Mouse (Mus musculus) limb, embryonic 14.5 days (tissue): ENCODE measurements around the gene Gbf1. TPM values are rescaled to one million over a fixed set of nuclear protein-coding genes. Genes with fewer than 3 reads are reported as not detected.

ENCODE experiments used
- ATAC-seq: fragments of 200-750 bp; cut with Nextera tagmentation; 2 replicates; pipeline ENCODE4 v1.8.0; 2017; ENCODE audit warnings: low read depth, moderate number of reproducible peaks, moderate TSS enrichment; ENCODE audit not compliant: low FRiP score
- DNase-seq: peaks from one replicate; pipeline ENCODE4 v3.0.0-alpha.2; 2015; ENCODE audit warnings: low spot score
- H3K27ac ChIP-seq: fragments of 300-500 bp; sonication (generic); replicated peaks from 2 replicates; pipeline ENCODE4 v1.5.1; 2014; ENCODE audit warnings: low read depth, mild to moderate bottlenecking, low read length, moderate library complexity, mixed read lengths
- H3K27me3 ChIP-seq: fragments of 300-500 bp; sonication (generic); 2 replicates; pipeline ENCODE4 v1.6.1; 2014; ENCODE audit warnings: low read length, mixed read lengths; ENCODE audit not compliant: control insufficient read depth, insufficient read depth
- H3K36me3 ChIP-seq: fragments of 300-500 bp; sonication (generic); 2 replicates; pipeline ENCODE4 v1.6.1; 2014; ENCODE audit warnings: mild to moderate bottlenecking, low read length, moderate library complexity, mixed read lengths; ENCODE audit not compliant: control insufficient read depth, insufficient read depth
- H3K4me1 ChIP-seq: fragments of 300-500 bp; sonication (generic); 2 replicates; pipeline ENCODE4 v1.6.1; 2014; ENCODE audit warnings: antibody characterized with exemption, low read length, mixed read lengths; ENCODE audit not compliant: control insufficient read depth, insufficient read depth
- H3K4me2 ChIP-seq: fragments of 300-500 bp; sonication (generic); replicated peaks from 2 replicates; pipeline ENCODE4 v1.6.1; 2014; ENCODE audit warnings: low read depth, mild to moderate bottlenecking, low read length, moderate library complexity; ENCODE audit not compliant: severe bottlenecking
- H3K4me3 ChIP-seq: fragments of 300-500 bp; sonication (generic); replicated peaks from 2 replicates; pipeline ENCODE4 v1.5.1; 2014; ENCODE audit warnings: low read length
- H3K9ac ChIP-seq: fragments of 300-500 bp; sonication (generic); 2 replicates; pipeline ENCODE4 v1.6.1; 2014; ENCODE audit warnings: mild to moderate bottlenecking, low read depth, low read length, moderate library complexity; ENCODE audit not compliant: severe bottlenecking
- H3K9me3 ChIP-seq: fragments of 300-500 bp; sonication (generic); 2 replicates; pipeline ENCODE4 v1.6.1; 2016; ENCODE audit warnings: low read length; ENCODE audit not compliant: control insufficient read depth
- POLR2A ChIP-seq: fragments of 200-500 bp; IDR thresholded peaks from 2 replicates; pipeline ENCODE4 v1.8.0; 2012; ENCODE audit warnings: inconsistent platforms, mild to moderate bottlenecking, moderate library complexity, borderline replicate concordance; ENCODE audit not compliant: insufficient read depth, insufficient read length; ENCODE audit errors: extremely low read depth
- WGBS: fragments of 180-500 bp; shearing (Covaris S2); extraction: QIAGEN DNeasy Blood & Tissue Kit; methylation state at CpG from one replicate; pipeline ENCODE4 v1.1.7; 2014; 5-methylcytosine and 5-hydroxymethylcytosine counted together
- polyA plus RNA-seq, 2 experiments: library from polyadenylated mRNA; depleted of rRNA in 1 of 2; stranded (reverse) in 1 of 2; unstranded in 1 of 2; fragments of >200 nt; fragmentation: Nextera tagmentation in 1 of 2; extraction: Ambion mirVana in 1 of 2; gene quantifications; 2 replicates each; pipeline versions ENCODE4 v1.2.1 to v1.2.3; 2012 to 2014

The Gbf1 gene
- polyA plus RNA-seq, 2 experiments = 66.8 to 92.1 TPM

DNA sequence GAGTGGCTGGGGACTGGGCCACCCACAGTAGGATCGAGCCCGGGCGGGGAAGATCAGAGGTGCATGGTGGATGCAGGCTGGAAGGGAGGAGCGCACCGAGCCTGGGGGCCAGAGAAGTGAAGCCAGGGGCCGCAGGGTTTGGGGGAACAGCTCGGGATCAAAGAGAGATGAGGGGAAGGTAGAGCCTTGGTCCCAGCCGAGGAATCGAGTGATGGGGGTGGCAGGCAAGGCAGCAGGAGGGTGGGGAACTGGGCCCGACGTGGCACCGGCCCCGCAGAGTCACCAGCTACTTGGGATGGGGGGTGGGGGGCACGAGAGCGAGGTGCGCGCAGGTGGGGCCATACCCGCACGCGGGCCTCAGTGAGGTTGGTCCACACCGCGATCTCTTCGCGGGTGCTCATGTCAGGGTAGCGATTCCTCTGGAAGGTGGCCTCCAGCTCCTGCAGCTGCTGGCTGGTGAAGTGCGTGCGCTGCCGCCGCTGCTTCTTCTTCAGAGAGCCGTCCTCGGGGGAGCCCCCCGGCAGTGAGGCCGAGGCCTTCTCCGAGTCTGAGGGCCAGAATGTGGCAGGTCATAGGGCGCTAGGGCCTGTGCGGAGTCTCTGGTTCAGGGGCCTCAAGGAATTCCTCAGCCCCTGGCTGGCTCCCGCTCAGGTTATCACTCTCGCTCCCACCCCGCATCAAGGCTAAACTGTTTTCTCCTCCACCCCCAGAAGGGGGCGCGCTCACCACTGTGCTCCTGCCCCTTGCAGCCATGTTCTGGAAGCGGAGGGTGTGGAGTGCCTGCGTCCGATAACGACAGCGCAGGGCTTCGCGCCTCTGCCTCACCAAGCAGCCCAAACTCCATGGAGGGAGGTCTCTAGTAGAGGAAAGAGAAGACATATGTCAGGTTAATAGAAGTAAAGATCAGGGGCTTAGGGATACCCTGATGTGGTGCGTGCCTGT is 15.4 kb upstream of the Gbf1 start:
- Histone ChIP-seq H3K4me1 (peaks cover 11% of the 10 kb centered on the region; the same call in 1 of the 2 replicates), H3K4me3 (peak overlapping the region; percentile 51), H3K9ac (peak overlapping the region; percentile 51; the same call in 1 of the 2 replicates), H3K9me3 (no peaks in the 10 kb centered on the region), H3K27me3 (peaks cover 65% of the 10 kb centered on the region), H3K27ac (no peak overlapping the region), H3K4me2 (peak overlapping the region; percentile 100), H3K36me3 (no peaks in the 10 kb centered on the region)
- 3% methylated on average over 45 of the region's 49 CpGs for WGBS
- ATAC-seq = no peak
- TF ChIP-seq POLR2A = no peak
- DNase-seq = peak; percentile 18

DNA sequence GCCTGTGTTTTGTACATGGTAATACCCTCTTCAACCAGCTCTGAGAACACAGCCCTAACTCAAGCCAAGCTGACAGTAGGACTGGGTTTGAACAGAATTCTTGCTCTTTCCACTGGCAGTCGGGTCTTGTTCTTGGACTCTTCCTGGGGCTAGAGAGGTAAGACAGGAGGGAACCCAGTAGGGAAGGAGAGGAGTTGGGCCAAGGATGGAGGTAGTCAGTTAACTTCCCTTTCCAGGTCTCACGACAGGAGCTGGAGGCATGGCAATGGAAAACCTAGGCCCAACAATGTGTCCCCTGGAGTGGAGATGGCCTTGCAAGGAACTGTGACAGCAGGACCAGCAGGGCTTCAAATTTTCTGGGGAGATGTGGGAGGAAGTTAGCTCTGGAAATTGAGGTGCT is 12.0 kb upstream of the Gbf1 start:
- 63% methylated on average over 2 of the region's 2 CpGs for WGBS
- H3K9me3 ChIP-seq = no peaks in the 10 kb centered on the region
- H3K36me3 ChIP-seq = no peaks in the 10 kb centered on the region
- no peak overlapping the region for H3K27ac ChIP-seq
- no peak overlapping the region for H3K4me3 ChIP-seq
- no peak for TF ChIP-seq POLR2A
- H3K27me3 ChIP-seq = peaks cover 57% of the 10 kb centered on the region
- no peak overlapping the region for H3K9ac ChIP-seq
- ATAC-seq = no peak
- no peak overlapping the region for H3K4me2 ChIP-seq
- DNase-seq = no peak
- peaks cover 10% of the 10 kb centered on the region; the same call in 1 of the 2 replicates for H3K4me1 ChIP-seq

GRCm38 (mm10) chr19:46141091-46141490 is 11.2 kb upstream of the Gbf1 start:
- DNase-seq (peak; percentile 55), ATAC-seq (peak; percentile 85)
- H3K4me2 ChIP-seq = no peak overlapping the region
- 10% methylated on average over 6 of the region's 6 CpGs for WGBS
- H3K4me1 ChIP-seq = peaks cover 6% of the 10 kb centered on the region; the same call in 1 of the 2 replicates
- H3K36me3 ChIP-seq = no peaks in the 10 kb centered on the region
- H3K27me3 ChIP-seq = peaks cover 57% of the 10 kb centered on the region
- H3K27ac ChIP-seq = no peak overlapping the region
- H3K9me3 ChIP-seq = no peaks in the 10 kb centered on the region
- TF ChIP-seq POLR2A = no peak
- no peak overlapping the region for H3K9ac ChIP-seq
- no peak overlapping the region for H3K4me3 ChIP-seq

- no peak within 1 kb of the TSS for H3K27ac ChIP-seq
- peak within 1 kb of the TSS; percentile 39; the same call in 1 of the 2 replicates for H3K9ac ChIP-seq
- DNase-seq (no peak), ATAC-seq (no peak)
- WGBS = under 1% methylated on average over 46 of the region's 47 CpGs
- H3K4me3 ChIP-seq = peak within 1 kb of the TSS; percentile 55
- no peak for TF ChIP-seq POLR2A
- no peaks in the 10 kb centered on the region for H3K9me3 ChIP-seq
- H3K4me1 ChIP-seq = peaks cover 13% of the 10 kb centered on the region; the same call in 1 of the 2 replicates
- H3K4me2 ChIP-seq = peak within 1 kb of the TSS; percentile 96
- peaks cover 70% of the 10 kb centered on the region for H3K27me3 ChIP-seq
- H3K36me3 ChIP-seq = no peaks in the 10 kb centered on the region
Observed at GRCm38 (mm10) chr19:46147511-46148371, 4.6 kb upstream of the Gbf1 start, which contains the start of gene Pitx3. Gene Pitx3 (minus strand): TSS chr19:46148326.

DNA sequence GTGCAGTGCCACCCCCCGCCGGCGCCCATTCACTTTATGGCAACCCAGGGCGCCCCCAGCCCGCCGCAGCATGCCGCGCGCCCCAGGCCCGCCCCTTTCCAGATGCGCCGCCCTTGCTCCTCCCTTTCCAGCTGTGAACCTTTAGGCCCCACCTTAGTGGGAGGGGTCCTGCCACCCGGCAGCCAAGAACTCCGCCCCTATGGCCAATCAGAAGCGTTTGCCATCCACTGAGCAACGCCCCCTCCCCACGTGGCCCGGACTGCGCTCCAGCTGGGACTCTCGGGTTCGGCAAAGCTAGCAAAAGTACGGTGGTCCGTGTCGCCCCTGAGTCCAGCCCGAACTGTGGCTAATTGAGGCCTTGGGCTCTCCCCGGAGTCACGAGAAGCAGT is 3.9 kb upstream of the Gbf1 start:
- no peak for TF ChIP-seq POLR2A
- under 1% methylated on average over 24 of the region's 27 CpGs for WGBS
- Histone ChIP-seq H3K27me3 (peaks cover 64% of the 10 kb centered on the region), H3K9me3 (no peaks in the 10 kb centered on the region), H3K27ac (no peak overlapping the region), H3K4me1 (peaks cover 17% of the 10 kb centered on the region), H3K4me2 (peak overlapping the region; percentile 96), H3K36me3 (no peaks in the 10 kb centered on the region), H3K4me3 (peak overlapping the region; percentile 55), H3K9ac (peak overlapping the region; percentile 39; the same call in 1 of the 2 replicates)
- ATAC-seq (peak; percentile 87), DNase-seq (peak; percentile 95)
